Mouse (Mus musculus) forebrain, embryonic 15.5 days (tissue): ENCODE results near the gene Pla1a. TPM values are rescaled to one million over a fixed set of nuclear protein-coding genes. Genes with fewer than 3 reads are reported as not detected.
A peak's percentile ranks its signal among the peaks of the same experiment; 100 is the strongest.
"Not testable (repeated sequence)": the region's sequence is repeated elsewhere in the genome, so short reads cannot be mapped to it uniquely, and the experiment has no call there.

ENCODE experiments used
- ATAC-seq: fragments of 200-750 bp; cut with Nextera tagmentation; replicated peaks from 2 replicates; pipeline ENCODE4 v1.8.0; 2017; ENCODE audit warnings: mild to moderate bottlenecking, moderate TSS enrichment, moderate library complexity
- H3K27ac ChIP-seq: fragments of 300-500 bp; sonication (generic); replicated peaks from 2 replicates; pipeline ENCODE4 v1.5.1; 2015; ENCODE audit warnings: mild to moderate bottlenecking, inconsistent platforms
- H3K27me3 ChIP-seq: fragments of 300-500 bp; sonication (generic); 2 replicates; pipeline ENCODE4 v1.6.1; 2015; ENCODE audit warnings: inconsistent platforms
- H3K36me3 ChIP-seq: fragments of 300-500 bp; sonication (generic); 2 replicates; pipeline ENCODE4 v1.6.1; 2015; ENCODE audit warnings: mild to moderate bottlenecking, inconsistent platforms
- H3K4me1 ChIP-seq: fragments of 300-500 bp; sonication (generic); 2 replicates; pipeline ENCODE4 v1.6.1; 2015; ENCODE audit warnings: inconsistent platforms
- H3K4me2 ChIP-seq: fragments of 300-500 bp; sonication (generic); replicated peaks from 2 replicates; pipeline ENCODE4 v1.6.1; 2015; ENCODE audit warnings: mild to moderate bottlenecking, inconsistent platforms
- H3K4me3 ChIP-seq: fragments of 300-500 bp; sonication (generic); 2 replicates; pipeline ENCODE4 v1.5.1; 2015; ENCODE audit warnings: mild to moderate bottlenecking, inconsistent platforms
- H3K9ac ChIP-seq: fragments of 300-500 bp; sonication (generic); replicated peaks from 2 replicates; pipeline ENCODE4 v1.6.1; 2015; ENCODE audit warnings: mild to moderate bottlenecking, inconsistent platforms
- H3K9me3 ChIP-seq: fragments of 300-500 bp; sonication (generic); 2 replicates; pipeline ENCODE4 v1.6.1; 2016; ENCODE audit warnings: inconsistent platforms
- WGBS: fragments of 180-500 bp; shearing (Covaris S2); methylation state at CpG from one replicate; pipeline ENCODE4 v1.1.7; 2015; ENCODE audit warnings: mixed read lengths; 5-methylcytosine and 5-hydroxymethylcytosine counted together
- polyA plus RNA-seq: library from polyadenylated mRNA; unstranded; fragments of >200 nt; fragmentation: Nextera tagmentation; extraction: Ambion mirVana; gene quantifications from 2 replicates; pipeline ENCODE4 v1.2.1, GENCODE M21; 2015

Pla1a gene
- polyA plus RNA-seq, 1 experiment from 2014 or later: 0.41 TPM

- ATAC-seq: no peak
- Histone ChIP-seq H3K9ac (no peak within 1 kb of the TSS), H3K9me3 (no peaks in the 10 kb centered on the region), H3K36me3 (no peaks in the 10 kb centered on the region), H3K27me3 (no peaks in the 10 kb centered on the region), H3K4me2 (no peak within 1 kb of the TSS), H3K4me3 (no peak within 1 kb of the TSS), H3K4me1 (peaks cover 13% of the 10 kb centered on the region), H3K27ac (no peak within 1 kb of the TSS)
- WGBS: 73% methylated on average over 17 of the region's 17 CpGs
Observed at GRCm38 (mm10) chr16:38455511-38456418, 22.8 kb upstream of the Pla1a start, which contains the start of gene Cd80. Gene Cd80 (plus strand): TSS chr16:38455561.

DNA sequence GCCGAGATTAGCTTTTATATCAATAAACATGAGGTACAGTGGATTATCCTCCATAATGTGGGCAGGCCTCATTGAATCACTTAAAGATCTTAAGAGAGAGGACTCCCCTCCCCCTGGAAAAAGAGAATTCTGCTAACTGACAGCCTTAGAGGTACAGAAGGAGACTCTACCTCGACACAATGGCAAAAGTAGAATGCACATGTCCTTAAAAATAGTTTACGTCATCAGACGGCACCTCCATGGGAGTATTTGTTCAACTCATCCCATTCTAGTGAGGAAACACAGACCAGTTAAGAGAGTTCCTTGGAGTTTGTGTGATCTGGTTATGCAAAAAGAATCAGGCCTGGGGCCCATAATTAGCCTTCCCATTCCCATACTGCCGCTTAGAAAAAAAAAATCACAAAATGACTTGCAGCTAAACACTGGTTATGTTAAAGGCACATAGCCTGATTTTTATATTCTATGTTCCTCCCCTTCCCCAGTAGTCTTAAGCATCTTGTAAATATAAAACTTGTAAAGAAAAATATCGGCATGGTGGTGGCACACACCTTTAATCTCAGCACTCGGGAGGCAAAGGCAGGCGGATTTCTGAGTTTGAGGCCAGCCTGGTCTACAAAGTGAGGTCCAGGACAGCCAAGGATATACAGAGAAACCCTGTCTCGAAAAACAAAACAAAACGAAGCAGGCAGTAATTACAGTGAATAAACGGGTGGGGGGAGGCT, 21.7 kb upstream of the Pla1a start:
- Histone ChIP-seq H3K4me2 (no peak overlapping the region), H3K9me3 (no peaks in the 10 kb centered on the region), H3K4me1 (peaks cover 13% of the 10 kb centered on the region), H3K27ac (no peak overlapping the region), H3K36me3 (peaks cover 6% of the 10 kb centered on the region), H3K4me3 (no peak overlapping the region), H3K9ac (no peak overlapping the region), H3K27me3 (no peaks in the 10 kb centered on the region)
- no peak for ATAC-seq
- WGBS: 78% methylated on average over 11 of the region's 11 CpGs

DNA sequence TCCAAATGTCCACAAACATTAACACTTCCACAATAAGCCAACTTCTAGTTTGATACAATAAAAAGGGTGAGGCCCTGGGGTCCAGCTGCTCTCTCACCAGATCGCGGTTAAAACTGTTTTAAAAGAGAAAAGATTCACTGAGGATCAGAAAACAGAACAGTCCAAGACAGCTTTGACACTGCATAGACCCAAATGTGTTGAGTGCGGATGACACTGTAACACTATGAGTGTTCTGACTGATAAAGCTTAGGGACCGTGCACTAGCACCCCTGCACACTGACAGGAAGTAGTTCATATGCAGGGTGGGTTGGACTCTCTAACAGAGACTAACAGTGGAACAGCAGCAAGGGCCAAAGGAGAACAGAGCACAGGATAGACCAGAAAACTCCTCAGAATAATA, 21.0 kb upstream of the Pla1a start:
- 93% methylated on average over 4 of the region's 4 CpGs for WGBS
- H3K4me3 ChIP-seq: no peak overlapping the region
- H3K4me1 ChIP-seq: peaks cover 13% of the 10 kb centered on the region
- no peak overlapping the region for H3K9ac ChIP-seq
- H3K27ac ChIP-seq: no peak overlapping the region
- peaks cover 6% of the 10 kb centered on the region for H3K36me3 ChIP-seq
- no peak for ATAC-seq
- no peaks in the 10 kb centered on the region for H3K27me3 ChIP-seq
- H3K4me2 ChIP-seq: no peak overlapping the region
- no peaks in the 10 kb centered on the region for H3K9me3 ChIP-seq

DNA sequence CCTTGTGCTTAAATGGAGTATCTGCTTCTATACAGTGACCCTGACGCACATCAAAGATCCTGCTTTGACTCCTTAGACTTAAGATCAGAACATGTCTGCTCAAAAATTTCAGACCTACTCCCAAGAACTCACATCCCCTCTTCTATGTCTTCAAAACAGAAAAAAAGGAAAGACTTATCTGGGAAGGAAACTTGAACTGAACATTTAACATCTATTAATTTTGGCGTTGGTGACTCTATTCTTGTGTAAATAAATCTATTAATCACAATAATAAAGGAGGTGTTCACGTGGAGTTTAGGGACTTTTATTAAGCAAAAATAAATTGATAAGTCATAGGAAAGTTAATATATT, 20.2 kb upstream of the Pla1a start:
- no peaks in the 10 kb centered on the region for H3K27me3 ChIP-seq
- H3K4me2 ChIP-seq: peak overlapping the region; percentile 77
- H3K27ac ChIP-seq: peak overlapping the region; percentile 87
- peak overlapping the region; percentile 96 for H3K4me3 ChIP-seq
- no peaks in the 10 kb centered on the region for H3K9me3 ChIP-seq
- 21% methylated on average over 3 of the region's 3 CpGs for WGBS
- peaks cover 10% of the 10 kb centered on the region for H3K36me3 ChIP-seq
- peak overlapping the region; percentile 98 for H3K9ac ChIP-seq
- ATAC-seq: no peak
- peaks cover 13% of the 10 kb centered on the region for H3K4me1 ChIP-seq

GRCm38 (mm10) chr16:38452442-38453202, 19.7 kb upstream of the Pla1a start, which contains the start of gene Adprh:
Gene Adprh (minus strand): TSS chr16:38452703.
- Histone ChIP-seq H3K4me3 (peak within 1 kb of the TSS; percentile 96), H3K27ac (peak within 1 kb of the TSS; percentile 87), H3K36me3 (peaks cover 13% of the 10 kb centered on the region), H3K9ac (peak within 1 kb of the TSS; percentile 98), H3K9me3 (no peaks in the 10 kb centered on the region), H3K27me3 (no peaks in the 10 kb centered on the region), H3K4me2 (peak within 1 kb of the TSS; percentile 77), H3K4me1 (peaks cover 13% of the 10 kb centered on the region)
- ATAC-seq: peak; percentile 98
- WGBS: 2% methylated on average over 52 of the region's 61 CpGs

- no peaks in the 10 kb centered on the region for H3K9me3 ChIP-seq
- H3K9ac ChIP-seq: peak overlapping the region; percentile 98
- H3K4me3 ChIP-seq: peak overlapping the region; percentile 96
- H3K4me2 ChIP-seq: peak overlapping the region; percentile 77
- H3K36me3 ChIP-seq: peaks cover 22% of the 10 kb centered on the region
- WGBS: 43% methylated on average over 12 of the region's 12 CpGs
- no peak; the same call in 1 of the 2 replicates for ATAC-seq
- no peaks in the 10 kb centered on the region for H3K27me3 ChIP-seq
- peak overlapping the region; percentile 87 for H3K27ac ChIP-seq
- peaks cover 13% of the 10 kb centered on the region for H3K4me1 ChIP-seq
Observed at GRCm38 (mm10) chr16:38451421-38452205, 18.7 kb upstream of the Pla1a start.

- peaks cover 31% of the 10 kb centered on the region for H3K36me3 ChIP-seq
- H3K27ac ChIP-seq: no peak overlapping the region
- no peak overlapping the region for H3K9ac ChIP-seq
- peaks cover 13% of the 10 kb centered on the region for H3K4me1 ChIP-seq
- ATAC-seq: no peak
- no peak overlapping the region for H3K4me2 ChIP-seq
- no peaks in the 10 kb centered on the region for H3K9me3 ChIP-seq
- no peak overlapping the region for H3K4me3 ChIP-seq
- H3K27me3 ChIP-seq: no peaks in the 10 kb centered on the region
- WGBS: 94% methylated on average over 7 of the region's 7 CpGs
Observed at GRCm38 (mm10) chr16:38450707-38451106, 17.8 kb upstream of the Pla1a start.

- no peak overlapping the region for H3K9ac ChIP-seq
- H3K27me3 ChIP-seq: no peaks in the 10 kb centered on the region
- 93% methylated on average over 12 of the region's 12 CpGs for WGBS
- H3K4me1 ChIP-seq: peaks cover 13% of the 10 kb centered on the region
- peaks cover 52% of the 10 kb centered on the region for H3K36me3 ChIP-seq
- no peak overlapping the region for H3K4me3 ChIP-seq
- H3K4me2 ChIP-seq: no peak overlapping the region
- H3K9me3 ChIP-seq: no peaks in the 10 kb centered on the region
- H3K27ac ChIP-seq: no peak overlapping the region
- no peak for ATAC-seq
Observed at GRCm38 (mm10) chr16:38448458-38448857, 15.5 kb upstream of the Pla1a start.

GRCm38 (mm10) chr16:38447366-38447765, 14.4 kb upstream of the Pla1a start:
- H3K27me3 ChIP-seq: no peaks in the 10 kb centered on the region
- no peak overlapping the region for H3K9ac ChIP-seq
- peaks cover 10% of the 10 kb centered on the region for H3K4me1 ChIP-seq
- peaks cover 58% of the 10 kb centered on the region for H3K36me3 ChIP-seq
- ATAC-seq: no peak
- no peak overlapping the region for H3K4me3 ChIP-seq
- WGBS: 92% methylated on average over 21 of the region's 21 CpGs
- H3K27ac ChIP-seq: no peak overlapping the region
- H3K9me3 ChIP-seq: no peaks in the 10 kb centered on the region
- no peak overlapping the region for H3K4me2 ChIP-seq

GRCm38 (mm10) chr16:38446141-38446540, 13.2 kb upstream of the Pla1a start:
- not testable (repeated sequence) for H3K9ac ChIP-seq, H3K27me3 ChIP-seq, H3K9me3 ChIP-seq, H3K4me1 ChIP-seq, ATAC-seq, H3K4me3 ChIP-seq, H3K4me2 ChIP-seq, H3K27ac ChIP-seq
- 99% methylated on average over 2 of the region's 2 CpGs for WGBS
- H3K36me3 ChIP-seq: peaks cover 58% of the 10 kb centered on the region

- Histone ChIP-seq H3K9me3 (no peaks in the 10 kb centered on the region), H3K4me3 (no peak overlapping the region), H3K27ac (no peak overlapping the region), H3K4me1 (no peaks in the 10 kb centered on the region), H3K27me3 (no peaks in the 10 kb centered on the region), H3K36me3 (peaks cover 58% of the 10 kb centered on the region), H3K4me2 (no peak overlapping the region), H3K9ac (no peak overlapping the region)
- ATAC-seq: no peak
- 97% methylated on average over 20 of the region's 20 CpGs for WGBS
Observed at GRCm38 (mm10) chr16:38445576-38445975, 12.6 kb upstream of the Pla1a start.
